Mouse (Mus musculus) heart, embryonic 16.5 days (tissue): ENCODE results near the gene Pkn1. TPM values are rescaled to one million over a fixed set of nuclear protein-coding genes. Genes with fewer than 3 reads are reported as not detected.

ENCODE experiments used
- ATAC-seq: fragments of 200-750 bp; cut with Nextera tagmentation; replicated peaks from 2 replicates; pipeline ENCODE4 v1.8.0; 2017; ENCODE audit warnings: moderate number of reproducible peaks; ENCODE audit not compliant: insufficient read depth, low FRiP score; ENCODE audit errors: extremely low read depth
- H3K27ac ChIP-seq: fragments of 300-500 bp; sonication (generic); 2 replicates; pipeline ENCODE4 v1.5.1; 2014; ENCODE audit warnings: mild to moderate bottlenecking, low read length, control low read depth, moderate library complexity
- H3K27me3 ChIP-seq: fragments of 300-500 bp; sonication (generic); 2 replicates; pipeline ENCODE4 v1.6.1; 2014; ENCODE audit warnings: low read length, mixed read lengths; ENCODE audit not compliant: control insufficient read depth, insufficient read depth
- H3K36me3 ChIP-seq: fragments of 300-500 bp; sonication (generic); 2 replicates; pipeline ENCODE4 v1.6.1; 2014; ENCODE audit not compliant: control insufficient read depth, insufficient read depth
- H3K4me1 ChIP-seq: fragments of 300-500 bp; sonication (generic); 2 replicates; pipeline ENCODE4 v1.6.1; 2014; ENCODE audit warnings: low read length, mixed read lengths; ENCODE audit not compliant: control insufficient read depth, insufficient read depth
- H3K4me2 ChIP-seq: fragments of 300-500 bp; sonication (generic); 2 replicates; pipeline ENCODE4 v1.6.1; 2014; ENCODE audit warnings: low read depth, mild to moderate bottlenecking, control low read depth, low read length
- H3K4me3 ChIP-seq: fragments of 300-500 bp; sonication (generic); 2 replicates; pipeline ENCODE4 v1.5.1; 2014; ENCODE audit warnings: mild to moderate bottlenecking, control low read depth, low read length
- H3K9ac ChIP-seq: fragments of 300-500 bp; sonication (generic); 2 replicates; pipeline ENCODE4 v1.6.1; 2014; ENCODE audit warnings: low read length, control low read depth
- H3K9me3 ChIP-seq: fragments of 300-500 bp; sonication (generic); replicated peaks from 2 replicates; pipeline ENCODE4 v1.6.1; 2016; ENCODE audit warnings: low read length; ENCODE audit not compliant: control insufficient read depth
- WGBS: fragments of 180-500 bp; shearing (Covaris S2); extraction: QIAGEN DNeasy Blood & Tissue Kit; methylation state at CpG from one replicate; pipeline ENCODE4 v1.1.7; 2014; 5-methylcytosine and 5-hydroxymethylcytosine counted together
- polyA plus RNA-seq: library from polyadenylated mRNA; unstranded; fragments of >200 nt; fragmentation: Nextera tagmentation; extraction: Ambion mirVana; gene quantifications from 2 replicates; pipeline ENCODE4 v1.2.1, GENCODE M21; 2015

The Pkn1 gene
- polyA plus RNA-seq, 1 experiment from 2014 or later: 17.5 TPM

DNA sequence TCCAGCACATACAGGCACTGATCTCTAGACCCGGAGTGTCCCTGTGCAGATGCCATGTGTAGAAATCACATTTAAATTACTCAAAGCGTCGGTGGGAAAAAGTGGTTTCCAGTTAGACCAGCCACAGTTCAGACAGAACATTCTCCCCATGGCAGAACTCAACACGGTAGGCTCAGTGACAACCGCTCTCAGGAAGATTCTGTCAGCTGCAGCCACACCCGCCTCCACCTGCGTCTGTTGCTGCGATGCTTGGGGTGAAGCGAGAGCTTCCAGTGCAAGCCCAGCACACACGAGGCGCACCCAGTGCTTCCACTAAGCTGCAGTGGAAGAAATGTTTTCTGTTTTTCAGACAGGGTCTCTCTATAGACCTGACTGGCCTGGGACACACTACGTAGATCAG is 19.1 kb downstream of the Pkn1 start:
- peaks cover 47% of the 10 kb centered on the region for H3K36me3 ChIP-seq
- WGBS: 89% methylated on average over 12 of the region's 12 CpGs
- ATAC-seq: no peak

GRCm38 (mm10) chr8:83674497-83674896 is 24.5 kb downstream of the Pkn1 start:
- Histone ChIP-seq H3K27ac (no peak overlapping the region), H3K4me1 (no peaks in the 10 kb centered on the region), H3K27me3 (0 out of 2 replicates have a peak, but pooled peaks cover 1% of the 10 kb centered on the region), H3K4me3 (no peak overlapping the region), H3K36me3 (peaks cover 57% of the 10 kb centered on the region), H3K4me2 (no peak overlapping the region), H3K9ac (no peak overlapping the region), H3K9me3 (no peaks in the 10 kb centered on the region)
- WGBS: 88% methylated on average over 5 of the region's 5 CpGs
- ATAC-seq: no peak

More for the DNA sequence above, 19.1 kb downstream of the Pkn1 start:
- H3K27me3 ChIP-seq: no peaks in the 10 kb centered on the region
- H3K27ac ChIP-seq: no peak overlapping the region
- no peak overlapping the region for H3K9ac ChIP-seq
- H3K4me1 ChIP-seq: peaks cover 4% of the 10 kb centered on the region
- H3K9me3 ChIP-seq: no peaks in the 10 kb centered on the region
- no peak overlapping the region for H3K4me3 ChIP-seq
- H3K4me2 ChIP-seq: no peak overlapping the region

DNA sequence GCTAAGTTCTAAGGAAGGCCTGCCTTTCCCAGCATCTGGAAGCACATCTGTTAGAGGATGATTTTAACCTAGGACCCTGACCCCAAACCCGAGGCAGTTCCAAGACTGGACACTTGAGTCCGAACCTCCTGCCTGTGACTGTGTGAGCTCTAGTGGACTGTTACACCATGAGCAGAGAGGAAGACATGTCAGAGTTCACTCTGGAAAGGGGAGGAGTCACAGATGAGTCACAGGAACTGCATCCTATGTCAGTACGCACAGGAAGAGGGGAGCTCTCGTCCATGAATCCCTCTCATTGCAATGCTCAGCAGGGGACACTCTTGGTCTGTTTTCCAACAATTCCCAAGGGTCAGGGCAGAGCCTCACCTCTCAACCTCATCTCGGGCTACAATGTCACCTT is 26.0 kb downstream of the Pkn1 start:
- H3K9me3 ChIP-seq: no peaks in the 10 kb centered on the region
- no peak overlapping the region for H3K4me2 ChIP-seq
- 0 out of 2 replicates have a peak, but pooled peaks cover 2% of the 10 kb centered on the region for H3K27me3 ChIP-seq
- no peak overlapping the region for H3K27ac ChIP-seq
- H3K36me3 ChIP-seq: peaks cover 48% of the 10 kb centered on the region
- ATAC-seq: no peak
- no peak overlapping the region for H3K9ac ChIP-seq
- H3K4me3 ChIP-seq: no peak overlapping the region
- WGBS: 52% methylated on average over 5 of the region's 5 CpGs
- peaks cover 6% of the 10 kb centered on the region; the same call in 1 of the 2 replicates for H3K4me1 ChIP-seq

GRCm38 (mm10) chr8:83669013-83669412 is 30.0 kb downstream of the Pkn1 start:
- WGBS: 78% methylated on average over 16 of the region's 16 CpGs
- peaks cover 34% of the 10 kb centered on the region for H3K36me3 ChIP-seq
- H3K27me3 ChIP-seq: 0 out of 2 replicates have a peak, but pooled peaks cover 2% of the 10 kb centered on the region
- no peak overlapping the region; the same call in 1 of the 2 replicates for H3K9ac ChIP-seq
- H3K4me1 ChIP-seq: peaks cover 17% of the 10 kb centered on the region
- peak overlapping the region; percentile 82 for H3K4me2 ChIP-seq
- H3K4me3 ChIP-seq: no peak overlapping the region
- H3K9me3 ChIP-seq: no peaks in the 10 kb centered on the region
- H3K27ac ChIP-seq: no peak overlapping the region
- ATAC-seq: no peak

GRCm38 (mm10) chr8:83668010-83668916 is 30.7 kb downstream of the Pkn1 start:
- 26% methylated on average over 80 of the region's 80 CpGs for WGBS
- H3K4me3 ChIP-seq: peak overlapping the region; percentile 51
- 0 out of 2 replicates have a peak, but pooled peaks cover 2% of the 10 kb centered on the region for H3K27me3 ChIP-seq
- peak; percentile 9; the same call in 1 of the 2 replicates for ATAC-seq
- no peak overlapping the region for H3K27ac ChIP-seq
- peaks cover 33% of the 10 kb centered on the region for H3K36me3 ChIP-seq
- H3K4me1 ChIP-seq: peaks cover 17% of the 10 kb centered on the region
- H3K4me2 ChIP-seq: peak overlapping the region; percentile 82
- peak overlapping the region; percentile 66 for H3K9ac ChIP-seq
- H3K9me3 ChIP-seq: no peaks in the 10 kb centered on the region

- no peak for ATAC-seq
- Histone ChIP-seq H3K27ac (no peak overlapping the region), H3K4me1 (peaks cover 22% of the 10 kb centered on the region), H3K27me3 (0 out of 2 replicates have a peak, but pooled peaks cover 2% of the 10 kb centered on the region), H3K9me3 (no peaks in the 10 kb centered on the region), H3K4me2 (no peak overlapping the region; the same call in 1 of the 2 replicates), H3K9ac (no peak overlapping the region), H3K36me3 (peaks cover 29% of the 10 kb centered on the region), H3K4me3 (no peak overlapping the region)
- WGBS: 76% methylated on average over 10 of the region's 10 CpGs
Observed at GRCm38 (mm10) chr8:83667526-83667925, 31.5 kb downstream of the Pkn1 start.

DNA sequence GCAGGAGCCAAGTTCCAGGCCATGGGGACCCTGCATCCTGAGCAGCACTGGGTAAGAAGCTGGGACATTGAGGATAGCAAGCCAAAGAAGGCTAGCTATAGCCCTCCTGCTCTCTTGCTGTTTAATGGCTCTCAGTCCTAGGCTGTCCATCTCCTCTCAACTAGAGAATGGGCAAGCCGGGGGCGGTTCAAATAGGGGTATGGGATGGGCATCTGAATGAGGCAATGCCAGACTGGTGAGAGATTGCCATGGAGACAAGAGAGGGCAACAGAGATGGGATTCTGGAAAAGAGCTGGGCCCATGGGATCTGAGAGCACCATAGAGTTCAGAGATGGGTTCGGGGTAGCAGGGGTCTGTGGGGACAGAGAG is 32.1 kb downstream of the Pkn1 start:
- WGBS: 86% methylated on average over 3 of the region's 3 CpGs
- ATAC-seq: no peak
- 0 out of 2 replicates have a peak overlapping the region, but pooled peaks have one; percentile 36 for H3K9ac ChIP-seq
- H3K36me3 ChIP-seq: peaks cover 25% of the 10 kb centered on the region
- H3K4me2 ChIP-seq: peak overlapping the region; percentile 25; the same call in 1 of the 2 replicates
- peak overlapping the region; percentile 41; the same call in 1 of the 2 replicates for H3K27ac ChIP-seq
- 0 out of 2 replicates have a peak, but pooled peaks cover 2% of the 10 kb centered on the region for H3K27me3 ChIP-seq
- H3K9me3 ChIP-seq: no peaks in the 10 kb centered on the region
- no peak overlapping the region for H3K4me3 ChIP-seq
- peaks cover 28% of the 10 kb centered on the region for H3K4me1 ChIP-seq

GRCm38 (mm10) chr8:83665969-83666865 is 32.8 kb downstream of the Pkn1 start, which contains the start of gene Ptger1:
Gene Ptger1, plus strand, starts transcription at chr8:83666678.
- ATAC-seq: peak; percentile 25; the same call in 1 of the 2 replicates
- Histone ChIP-seq H3K4me2 (peak within 1 kb of the TSS; percentile 25; the same call in 1 of the 2 replicates), H3K9me3 (no peaks in the 10 kb centered on the region), H3K9ac (0 out of 2 replicates have a peak within 1 kb of the TSS, but pooled peaks have one; percentile 36), H3K4me3 (no peak within 1 kb of the TSS), H3K4me1 (peaks cover 33% of the 10 kb centered on the region), H3K27ac (peak within 1 kb of the TSS; percentile 41), H3K36me3 (peaks cover 19% of the 10 kb centered on the region), H3K27me3 (0 out of 2 replicates have a peak, but pooled peaks cover 2% of the 10 kb centered on the region)
- 29% methylated on average over 14 of the region's 14 CpGs for WGBS
